13 mouse cellular contexts compared by ENCODE assay signal in the genomic region with DNA sequence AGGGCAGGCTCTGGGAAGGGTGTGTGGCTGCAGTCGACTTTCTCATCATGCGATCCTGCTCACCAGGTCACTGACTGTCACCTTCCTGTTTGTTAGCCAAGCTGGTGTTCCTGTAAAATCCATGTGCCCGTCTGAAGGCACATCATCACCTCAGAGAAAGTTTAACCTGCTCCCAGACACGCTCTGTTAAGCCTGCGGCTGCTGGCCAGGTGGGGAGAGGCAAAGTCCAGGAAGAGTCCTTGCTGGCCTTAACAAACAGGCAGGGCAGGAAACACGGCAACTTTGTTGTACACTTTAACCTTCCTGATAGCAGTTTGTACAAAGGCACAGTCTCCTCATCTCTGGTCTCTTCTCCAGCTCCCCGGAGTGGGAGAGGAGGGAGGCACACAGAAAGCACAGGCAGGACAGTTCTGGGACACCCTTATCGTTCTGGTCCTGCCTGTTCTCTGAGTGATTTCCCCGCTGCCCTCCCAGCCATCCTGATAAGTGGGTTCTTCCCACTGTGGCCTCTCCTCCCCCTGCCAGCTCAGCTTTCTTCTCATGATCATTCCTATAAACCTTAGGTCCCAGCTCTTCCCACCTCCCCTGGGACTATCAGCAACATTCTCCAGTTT. TPM values are rescaled to one million over a fixed set of nuclear protein-coding genes. Genes with fewer than 3 reads are reported as not detected.
A peak's percentile ranks its signal among the peaks of the same experiment; 100 is the strongest.
DNase-seq lines count a peak whose midpoint lies in the region; ATAC-seq and TF ChIP-seq lines count a peak whose summit lies in the region.
"Had no signal": no experiment of that assay in that cellular context is flagged by ENCODE, and none has a peak within 500 bp of the region (broad histone marks: within the 10 kb centered on the region; RNA-seq: fewer than 3 reads in every experiment).

No protein-coding gene starts in this region.

- no peak overlapping the region for H3K9ac ChIP-seq in embryonic facial prominence, embryonic 15.5 days
- no peak overlapping the region for H3K9ac ChIP-seq in kidney, postnatal 0 days (ENCODE audit: low read depth, low read length)
- no peak overlapping the region; the same call in 1 of the 2 replicates for H3K9ac ChIP-seq in liver, embryonic 14.5 days (replicated peaks)
- no peak overlapping the region for H3K9ac ChIP-seq in hindbrain, postnatal 0 days (replicated peaks; ENCODE audit: low read length)
- H3K9ac ChIP-seq: neural tube, embryonic 12.5 days had no signal

- no peak for TF ChIP-seq CTCF in kidney, postnatal 0 days (IDR thresholded peaks at IDR 0.05; ENCODE audit: low read depth)
- TF ChIP-seq CTCF in liver, embryonic 14.5 days (IDR thresholded peaks at IDR 0.05; ENCODE audit: low read depth): no peak
- TF ChIP-seq CTCF in hindbrain, postnatal 0 days (IDR thresholded peaks at IDR 0.05; ENCODE audit: low read depth): no peak

- H3K4me2 ChIP-seq in embryonic facial prominence, embryonic 15.5 days (replicated peaks): no peak overlapping the region
- 0 out of 2 replicates have a peak overlapping the region, but pooled peaks have one; percentile 35 for H3K4me2 ChIP-seq in kidney, postnatal 0 days (ENCODE audit: low read length)
- peak overlapping the region; percentile 26; the same call in 1 of the 2 replicates for H3K4me2 ChIP-seq in liver, embryonic 14.5 days (ENCODE audit: low read depth)
- H3K4me2 ChIP-seq in hindbrain, postnatal 0 days (ENCODE audit: low read depth, low read length): no peak overlapping the region
- H3K4me2 ChIP-seq: midbrain, embryonic 11.5 days; neural tube, embryonic 12.5 days had no signal

- H3K27me3 ChIP-seq in embryonic facial prominence, embryonic 15.5 days: no peaks in the 10 kb centered on the region
- H3K27me3 ChIP-seq in kidney, postnatal 0 days (ENCODE audit: insufficient read depth, low read length): no peaks in the 10 kb centered on the region
- H3K27me3 ChIP-seq in liver, embryonic 14.5 days (ENCODE audit: control insufficient read depth, insufficient read depth, low read length): no peaks in the 10 kb centered on the region
- H3K27me3 ChIP-seq in hindbrain, postnatal 0 days (ENCODE audit: insufficient read depth, low read length): no peaks in the 10 kb centered on the region
- H3K27me3 ChIP-seq: neural tube, embryonic 12.5 days had no signal

- no peaks in the 10 kb centered on the region for H3K9me3 ChIP-seq in embryonic facial prominence, embryonic 15.5 days (replicated peaks)
- H3K9me3 ChIP-seq in kidney, postnatal 0 days (replicated peaks; ENCODE audit: low read length): no peaks in the 10 kb centered on the region
- no peaks in the 10 kb centered on the region for H3K9me3 ChIP-seq in liver, embryonic 14.5 days (ENCODE audit: control insufficient read depth, low read length)
- no peaks in the 10 kb centered on the region for H3K9me3 ChIP-seq in hindbrain, postnatal 0 days (ENCODE audit: low read length)
- H3K9me3 ChIP-seq: hindbrain, embryonic 10.5 days; neural tube, embryonic 12.5 days had no signal

- 66% methylated on average over 9 of the region's 9 CpGs for WGBS in embryonic facial prominence, embryonic 15.5 days
- 38% methylated on average over 9 of the region's 9 CpGs for WGBS in kidney, postnatal 0 days
- 35% methylated on average over 9 of the region's 9 CpGs for WGBS in liver, embryonic 14.5 days (ENCODE audit: insufficient replicate concordance)
- 87% methylated on average over 9 of the region's 9 CpGs for WGBS in hindbrain, postnatal 0 days

- peaks cover 3% of the 10 kb centered on the region; the same call in 1 of the 2 replicates for H3K36me3 ChIP-seq in embryonic facial prominence, embryonic 15.5 days
- peaks cover 3% of the 10 kb centered on the region; the same call in 1 of the 2 replicates for H3K36me3 ChIP-seq in kidney, postnatal 0 days (ENCODE audit: insufficient read depth, low read length)
- H3K36me3 ChIP-seq in liver, embryonic 14.5 days (replicated peaks; ENCODE audit: control insufficient read depth, insufficient read depth, low read depth): no peaks in the 10 kb centered on the region
- H3K36me3 ChIP-seq in hindbrain, postnatal 0 days (ENCODE audit: insufficient read depth, low read length): peaks cover 5% of the 10 kb centered on the region; the same call in 1 of the 2 replicates

- 0 out of 2 replicates have a peak overlapping the region, but pooled peaks have one; percentile 30 for H3K27ac ChIP-seq in embryonic facial prominence, embryonic 15.5 days (replicated peaks)
- peak overlapping the region; percentile 87 for H3K27ac ChIP-seq in kidney, postnatal 0 days
- no peak overlapping the region for H3K27ac ChIP-seq in liver, embryonic 14.5 days
- no peak overlapping the region for H3K27ac ChIP-seq in hindbrain, postnatal 0 days
- H3K27ac ChIP-seq: hindbrain, embryonic 10.5 days; neural tube, embryonic 12.5 days had no signal

- no peaks in the 10 kb centered on the region for H3K4me1 ChIP-seq in embryonic facial prominence, embryonic 15.5 days
- H3K4me1 ChIP-seq in kidney, postnatal 0 days (replicated peaks; ENCODE audit: insufficient read depth, low read length): 0 out of 2 replicates have a peak, but pooled peaks cover 5% of the 10 kb centered on the region
- peaks cover 10 to 19% of the 10 kb centered on the region in 2 experiments for H3K4me1 ChIP-seq in liver, embryonic 14.5 days (replicated peaks; ENCODE audit: control insufficient read depth in 2 of 2, insufficient read depth in 2 of 2, low read length in 1 of 2)
- no peaks in the 10 kb centered on the region for H3K4me1 ChIP-seq in hindbrain, postnatal 0 days (ENCODE audit: insufficient read depth, low read length)
- H3K4me1 ChIP-seq: hindbrain, embryonic 10.5 days; neural tube, embryonic 12.5 days had no signal

- ATAC-seq in embryonic facial prominence, embryonic 15.5 days (ENCODE audit: insufficient number of reproducible peaks, low FRiP score, low TSS enrichment, low read depth): no peak
- peak; percentile 82 for ATAC-seq in kidney, postnatal 0 days (replicated peaks; ENCODE audit: low FRiP score, low read depth)
- ATAC-seq in liver, embryonic 14.5 days (ENCODE audit: insufficient read depth): 0 out of 2 replicates have a peak, but pooled peaks have one; percentile 37
- ATAC-seq in hindbrain, postnatal 0 days: no peak

- DNase-seq in c-Kit-positive CD71-positive TER-119-positive erythroid progenitor cells, embryonic 14.5 days (ENCODE audit: low spot score): peak; percentile 39
- peak; percentile 50 for DNase-seq in kidney, postnatal 0 days (ENCODE audit: low spot score)
- peak in 2 of 3 experiments; percentile 28 to 35 for DNase-seq in liver, embryonic 14.5 days (ENCODE audit: low read depth in 3 of 3, low spot score in 3 of 3)
- no peak for DNase-seq in hindbrain, postnatal 0 days (ENCODE audit: low spot score)
- DNase-seq in lung, postnatal 10 days: no peak
- no peak for DNase-seq in adrenal gland, adult 2 months
- no peak for DNase-seq in lung, postnatal 14 days
- DNase-seq: cerebellum, adult 9-11 months; lung, adult 18-20 months had no signal

- TF ChIP-seq EP300 in liver, embryonic 14.5 days (IDR thresholded peaks at IDR 0.05; ENCODE audit: low read depth): no peak

- no peak overlapping the region for H3K4me3 ChIP-seq in embryonic facial prominence, embryonic 15.5 days (replicated peaks)
- peak overlapping the region; percentile 17; the same call in 1 of the 2 replicates for H3K4me3 ChIP-seq in kidney, postnatal 0 days (replicated peaks; ENCODE audit: low read depth, low read length)
- no peak overlapping the region for H3K4me3 ChIP-seq in liver, embryonic 14.5 days (ENCODE audit: insufficient read depth in 1 of 2, low read depth in 2 of 2, low read length in 2 of 2)
- H3K4me3 ChIP-seq in hindbrain, postnatal 0 days (ENCODE audit: low read length): no peak overlapping the region
- H3K4me3 ChIP-seq: hindbrain, embryonic 10.5 days; neural tube, embryonic 12.5 days had no signal

RNA-seq across cellular contexts. Expression of a gene that starts 36.2 kb away (rescaled TPM):
- polyA plus RNA-seq in embryonic facial prominence, embryonic 15.5 days (2015; fragmentation: Nextera tagmentation; extraction: Ambion mirVana): 24.5 and 29.8 TPM in 2 replicates
- 17.0 and 19.8 TPM in 2 replicates for polyA plus RNA-seq in kidney, postnatal 0 days (2015; fragmentation: Nextera tagmentation; extraction: Ambion mirVana)
- polyA plus RNA-seq in liver, embryonic 14.5 days (2012; rRNA removed): 7.7 and 9.0 TPM in 2 replicates
- polyA plus RNA-seq in liver, embryonic 14.5 days (2014; fragmentation: Nextera tagmentation; extraction: Ambion mirVana): 8.3 and 11.8 TPM in 2 replicates
- total RNA-seq in hindbrain, postnatal 0 days (2014; rRNA removed): 35.1 and 41.4 TPM in 2 replicates
- 19.0 and 20.1 TPM in 2 replicates for polyA plus RNA-seq in hindbrain, postnatal 0 days (2015; fragmentation: Nextera tagmentation; extraction: Ambion mirVana)
- total RNA-seq in adrenal gland, adult 2 months (2021): 10 to 100 TPM; 16.3 to 18.1 TPM
- 49.0 and 51.5 TPM in 2 replicates for polyA plus RNA-seq in adrenal gland, adult 2 months (2012; rRNA removed)

RNA-seq across cellular contexts. Expression of a gene that starts 47.5 kb away (rescaled TPM):
- 18.3 and 19.6 TPM in 2 replicates for polyA plus RNA-seq in embryonic facial prominence, embryonic 15.5 days (2015; fragmentation: Nextera tagmentation; extraction: Ambion mirVana)
- polyA plus RNA-seq in kidney, postnatal 0 days (2015; fragmentation: Nextera tagmentation; extraction: Ambion mirVana): 35.3 and 40.2 TPM in 2 replicates
- polyA plus RNA-seq in liver, embryonic 14.5 days (2012; rRNA removed): 2.1 and 2.3 TPM in 2 replicates
- 1.4 and 1.8 TPM in 2 replicates for polyA plus RNA-seq in liver, embryonic 14.5 days (2014; fragmentation: Nextera tagmentation; extraction: Ambion mirVana)
- total RNA-seq in hindbrain, postnatal 0 days (2014; rRNA removed): 34.7 and 41.9 TPM in 2 replicates
- polyA plus RNA-seq in hindbrain, postnatal 0 days (2015; fragmentation: Nextera tagmentation; extraction: Ambion mirVana): 16.6 and 17.9 TPM in 2 replicates
- 10 to 100 TPM; 21.8 to 22.5 TPM for total RNA-seq in adrenal gland, adult 2 months (2021)
- 23.8 and 30.7 TPM in 2 replicates for polyA plus RNA-seq in adrenal gland, adult 2 months (2012; rRNA removed)

Comparison
In these comparisons a context has a peak if more than half of its experiments do, and no peak if none do; other contexts are left out.
1. DNase-seq: peak in c-Kit-positive CD71-positive TER-119-positive erythroid progenitor cells, embryonic 14.5 days (single experiment), kidney, postnatal 0 days (single experiment) and liver, embryonic 14.5 days (2 of 3); none in hindbrain, postnatal 0 days (single experiment), lung, postnatal 10 days (single experiment), adrenal gland, adult 2 months (single experiment) and lung, postnatal 14 days (single experiment).
2. ATAC-seq: peak in kidney, postnatal 0 days (single experiment) and liver, embryonic 14.5 days (single experiment); none in embryonic facial prominence, embryonic 15.5 days (single experiment) and hindbrain, postnatal 0 days (single experiment).
3. H3K27ac ChIP-seq: peak in embryonic facial prominence, embryonic 15.5 days (single experiment) and kidney, postnatal 0 days (single experiment); none in liver, embryonic 14.5 days (single experiment) and hindbrain, postnatal 0 days (single experiment).
4. H3K4me2 ChIP-seq: peak in kidney, postnatal 0 days (single experiment) and liver, embryonic 14.5 days (single experiment); none in embryonic facial prominence, embryonic 15.5 days (single experiment) and hindbrain, postnatal 0 days (single experiment).